Mouse (Mus musculus) olfactory bulb, adult 2 months (tissue): ENCODE data around the gene Gm42791. TPM values are rescaled to one million over a fixed set of nuclear protein-coding genes. Genes with fewer than 3 reads are reported as not detected.

Experiments used
- H3K27ac ChIP-seq: fragments of 200-500 bp; 2 replicates; pipeline ENCODE4 v1.5.1; 2012; ENCODE audit warnings: low read depth, low read length; ENCODE audit not compliant: insufficient read depth
- H3K4me1 ChIP-seq: fragments of 200-500 bp; 2 replicates; pipeline ENCODE4 v1.6.1; 2012; ENCODE audit warnings: low read length; ENCODE audit not compliant: control insufficient read depth, insufficient read depth
- H3K4me3 ChIP-seq: fragments of 200-500 bp; 2 replicates; pipeline ENCODE4 v1.5.1; 2012; ENCODE audit warnings: mild to moderate bottlenecking, low read depth, low read length, moderate library complexity; ENCODE audit not compliant: insufficient read depth
- CTCF ChIP-seq: fragments of 200-500 bp; IDR thresholded peaks from 2 replicates; pipeline ENCODE4 v1.5.1; 2012; ENCODE audit warnings: low read depth, mild to moderate bottlenecking, low read length, moderate library complexity; ENCODE audit not compliant: insufficient read depth
- POLR2A ChIP-seq: fragments of 200-500 bp; IDR thresholded peaks from 2 replicates; pipeline ENCODE4 v1.6.1; 2012; ENCODE audit warnings: mild to moderate bottlenecking, low read depth, low read length, moderate library complexity; ENCODE audit not compliant: insufficient read depth
- WGBS: fragments of 180-500 bp; shearing (Covaris S2); methylation state at CpG from one replicate; pipeline ENCODE4 v1.1.7; 2018; 5-methylcytosine and 5-hydroxymethylcytosine counted together
- polyA plus RNA-seq: library from polyadenylated mRNA; stranded (reverse); fragments of >200 nt; gene quantifications from 2 replicates; pipeline ENCODE4 v1.2.4, GENCODE M21; 2012; ENCODE audit warnings: low replicate concordance; ENCODE audit not compliant: missing spikeins, insufficient read depth, insufficient read length

The Gm42791 gene
- polyA plus RNA-seq, 1 experiment = not detected

GRCm38 (mm10) chr5:148867766-148868165 lies 127.2 kb downstream of the Gm42791 start:
- H3K4me1 ChIP-seq = peaks cover 10% of the 10 kb centered on the region
- no peak overlapping the region for H3K27ac ChIP-seq
- H3K4me3 ChIP-seq = no peak overlapping the region
- TF ChIP-seq CTCF (no peak), POLR2A (no peak)
- 81% methylated on average over 6 of the region's 6 CpGs for WGBS

GRCm38 (mm10) chr5:148867171-148867570 lies 127.8 kb downstream of the Gm42791 start:
- Histone ChIP-seq H3K4me1 (peaks cover 6% of the 10 kb centered on the region; the same call in 1 of the 2 replicates), H3K4me3 (no peak overlapping the region), H3K27ac (no peak overlapping the region)
- WGBS = 93% methylated on average over 7 of the region's 7 CpGs
- TF ChIP-seq CTCF (no peak), POLR2A (no peak)

- Histone ChIP-seq H3K4me1 (peaks cover 5% of the 10 kb centered on the region; the same call in 1 of the 2 replicates), H3K27ac (no peak overlapping the region), H3K4me3 (no peak overlapping the region)
- WGBS = 79% methylated on average over 10 of the region's 10 CpGs
- TF ChIP-seq CTCF = no peak
- TF ChIP-seq POLR2A = no peak
Measured at GRCm38 (mm10) chr5:148866571-148866970, 128.4 kb downstream of the Gm42791 start.

GRCm38 (mm10) chr5:148863409-148863808 lies 131.5 kb downstream of the Gm42791 start:
- WGBS = 39% methylated on average over 6 of the region's 6 CpGs
- TF ChIP-seq CTCF (no peak), POLR2A (no peak)
- Histone ChIP-seq H3K4me1 (peaks cover 2% of the 10 kb centered on the region; the same call in 1 of the 2 replicates), H3K4me3 (no peak overlapping the region), H3K27ac (no peak overlapping the region)

- WGBS = 45% methylated on average over 10 of the region's 10 CpGs
- no peak overlapping the region for H3K27ac ChIP-seq
- no peak for TF ChIP-seq CTCF
- TF ChIP-seq POLR2A = no peak
- H3K4me1 ChIP-seq = peaks cover 2% of the 10 kb centered on the region; the same call in 1 of the 2 replicates
- no peak overlapping the region for H3K4me3 ChIP-seq
Measured at GRCm38 (mm10) chr5:148862853-148863252, 132.1 kb downstream of the Gm42791 start.

GRCm38 (mm10) chr5:148862136-148862535 lies 132.8 kb downstream of the Gm42791 start:
- no peak overlapping the region for H3K27ac ChIP-seq
- no peak overlapping the region for H3K4me3 ChIP-seq
- TF ChIP-seq POLR2A = no peak
- no peak for TF ChIP-seq CTCF
- peaks cover 2% of the 10 kb centered on the region; the same call in 1 of the 2 replicates for H3K4me1 ChIP-seq
- WGBS = 73% methylated on average over 8 of the region's 8 CpGs

- H3K4me3 ChIP-seq = no peak overlapping the region
- H3K27ac ChIP-seq = no peak overlapping the region
- 92% methylated on average over 3 of the region's 3 CpGs for WGBS
- H3K4me1 ChIP-seq = no peaks in the 10 kb centered on the region
- TF ChIP-seq POLR2A (no peak), CTCF (no peak)
Measured at GRCm38 (mm10) chr5:148857522-148857921, 137.4 kb downstream of the Gm42791 start.

- H3K27ac ChIP-seq = no peak overlapping the region
Measured at GRCm38 (mm10) chr5:148855047-148855446, 139.9 kb downstream of the Gm42791 start.

GRCm38 (mm10) chr5:148854166-148854565 lies 140.8 kb downstream of the Gm42791 start:
- H3K27ac ChIP-seq = no peak overlapping the region
- H3K4me1 ChIP-seq = no peaks in the 10 kb centered on the region
- no peak overlapping the region for H3K4me3 ChIP-seq
- TF ChIP-seq CTCF (no peak), POLR2A (no peak)
- 35% methylated on average over 5 of the region's 5 CpGs for WGBS

More at GRCm38 (mm10) chr5:148855047-148855446, 139.9 kb downstream of the Gm42791 start:
- no peak overlapping the region for H3K4me3 ChIP-seq
- no peaks in the 10 kb centered on the region for H3K4me1 ChIP-seq
- TF ChIP-seq POLR2A (no peak), CTCF (no peak)
- WGBS = 87% methylated on average over 8 of the region's 8 CpGs

- TF ChIP-seq CTCF (no peak), POLR2A (no peak)
- no peak overlapping the region for H3K4me3 ChIP-seq
- no peak overlapping the region for H3K27ac ChIP-seq
- 73% methylated on average over 6 of the region's 6 CpGs for WGBS
- H3K4me1 ChIP-seq = no peaks in the 10 kb centered on the region
Measured at GRCm38 (mm10) chr5:148849516-148849915, 145.4 kb downstream of the Gm42791 start.
